Mouse (Mus musculus) ES-E14 (cell line): ENCODE results near the gene Szrd1.

ENCODE experiments used
- HCFC1 ChIP-seq: IDR thresholded peaks from 2 replicates; pipeline ENCODE4 v1.6.1; 2012; ENCODE audit warnings: low read length, inconsistent platforms, borderline replicate concordance; ENCODE audit not compliant: insufficient read depth
- MAFK ChIP-seq: IDR thresholded peaks from 2 replicates; pipeline ENCODE4 v1.6.1; 2014; ENCODE audit warnings: mild to moderate bottlenecking, low read depth, low read length, inconsistent platforms; ENCODE audit not compliant: insufficient read depth
- ZC3H11A ChIP-seq: IDR thresholded peaks from 2 replicates; pipeline ENCODE4 v1.6.1; 2012; ENCODE audit warnings: low read depth, mild to moderate bottlenecking, inconsistent platforms, low read length, borderline replicate concordance
- ZNF384 ChIP-seq: IDR thresholded peaks from 2 replicates; pipeline ENCODE4 v1.6.1; 2012; ENCODE audit warnings: low read depth, low read length, inconsistent platforms

- TF ChIP-seq HCFC1 (no peak), ZNF384 (no peak), MAFK (no peak), ZC3H11A (no peak)
These were observed 40.6 kb downstream of the Szrd1 start for GRCm38 (mm10) chr4:141098935-141099334.
